Mouse (Mus musculus) cortical plate, adult 2 months (tissue): ENCODE data around the gene Tgif2. TPM values are rescaled to one million over a fixed set of nuclear protein-coding genes. Genes with fewer than 3 reads are reported as not detected.
"Not testable (repeated sequence)": the region's sequence is repeated elsewhere in the genome, so short reads cannot be mapped to it uniquely, and the experiment has no call there.

Experiments
- H3K27ac ChIP-seq: fragments of 200-500 bp; 2 replicates; pipeline ENCODE4 v1.5.1; 2012; ENCODE audit warnings: low read length, control low read depth, inconsistent platforms; ENCODE audit not compliant: insufficient read depth
- H3K4me1 ChIP-seq: fragments of 200-500 bp; 2 replicates; pipeline ENCODE4 v1.6.1; 2011; ENCODE audit warnings: low read length; ENCODE audit not compliant: control insufficient read depth, insufficient read depth
- H3K4me3 ChIP-seq: fragments of 200-500 bp; 2 replicates; pipeline ENCODE4 v1.5.1; 2011; ENCODE audit warnings: mild to moderate bottlenecking, low read length, control low read depth; ENCODE audit not compliant: insufficient read depth
- CTCF ChIP-seq: fragments of 200-500 bp; IDR thresholded peaks from 2 replicates; pipeline ENCODE4 v1.5.1; 2011; ENCODE audit warnings: mild to moderate bottlenecking, control low read depth, low read length; ENCODE audit not compliant: insufficient read depth; ENCODE audit errors: extremely low read depth
- POLR2A ChIP-seq: fragments of 200-500 bp; IDR thresholded peaks from 2 replicates; pipeline ENCODE4 v1.6.1; 2011; ENCODE audit warnings: mild to moderate bottlenecking, low read length, control low read depth; ENCODE audit not compliant: insufficient read depth; ENCODE audit errors: extremely low read depth
- polyA plus RNA-seq: library from polyadenylated mRNA; depleted of rRNA; stranded (reverse); fragments of >200 nt; gene quantifications from 2 replicates; pipeline ENCODE4 v1.2.3, GENCODE M21; 2012

The Tgif2 gene
- polyA plus RNA-seq, 1 experiment, result 1.7 TPM

GRCm38 (mm10) chr2:156870519-156870918 is 30.7 kb downstream of the Tgif2 start:
- TF ChIP-seq CTCF (no peak), POLR2A (no peak)
- no peak overlapping the region for H3K4me3 ChIP-seq
- peaks cover under 1% of the 10 kb centered on the region; the same call in 1 of the 2 replicates for H3K4me1 ChIP-seq
- H3K27ac ChIP-seq, result no peak overlapping the region

- TF ChIP-seq CTCF (peak; percentile 76), POLR2A (no peak)
- no peak overlapping the region for H3K4me3 ChIP-seq
- H3K27ac ChIP-seq, result no peak overlapping the region
- no peaks in the 10 kb centered on the region for H3K4me1 ChIP-seq
Measured at GRCm38 (mm10) chr2:156873629-156874028, 33.8 kb downstream of the Tgif2 start.

DNA sequence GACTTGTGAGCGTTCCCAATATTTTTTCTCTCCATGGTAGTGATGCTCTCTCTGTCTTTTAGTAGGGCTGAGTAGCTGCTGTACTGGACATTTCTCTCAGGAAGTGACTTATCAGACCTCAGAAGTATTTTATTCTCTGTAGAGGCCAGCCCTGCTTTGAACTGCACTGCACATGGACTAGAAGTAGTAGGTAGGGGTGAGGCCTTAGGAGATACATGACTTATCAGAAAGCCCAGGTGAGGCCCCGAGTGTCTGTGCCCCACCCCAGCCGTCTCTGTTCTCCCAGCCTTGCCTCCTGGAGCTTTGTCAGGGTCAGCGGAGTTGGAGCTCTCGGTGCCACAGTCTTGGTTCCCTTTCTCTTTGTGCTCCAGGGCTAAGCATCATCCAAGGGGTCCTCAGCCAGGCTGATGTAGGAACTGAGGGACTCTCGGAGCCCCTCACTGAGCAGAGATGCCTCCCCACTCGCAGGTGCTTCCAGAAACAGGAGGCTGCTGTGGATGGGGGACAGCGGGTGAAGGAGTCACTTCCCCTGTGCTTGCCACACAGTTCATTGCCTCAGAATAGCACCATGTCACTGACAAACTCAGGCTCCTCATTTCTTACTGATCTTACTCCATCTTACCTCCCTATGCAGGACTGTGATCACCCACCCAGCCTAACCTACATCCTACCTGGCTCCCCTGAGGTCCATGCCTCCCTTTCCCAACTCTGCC is 34.4 kb downstream of the Tgif2 start:
- no peak for TF ChIP-seq POLR2A
- no peak for TF ChIP-seq CTCF
- no peak overlapping the region for H3K27ac ChIP-seq
- no peak overlapping the region for H3K4me3 ChIP-seq
- no peaks in the 10 kb centered on the region for H3K4me1 ChIP-seq

DNA sequence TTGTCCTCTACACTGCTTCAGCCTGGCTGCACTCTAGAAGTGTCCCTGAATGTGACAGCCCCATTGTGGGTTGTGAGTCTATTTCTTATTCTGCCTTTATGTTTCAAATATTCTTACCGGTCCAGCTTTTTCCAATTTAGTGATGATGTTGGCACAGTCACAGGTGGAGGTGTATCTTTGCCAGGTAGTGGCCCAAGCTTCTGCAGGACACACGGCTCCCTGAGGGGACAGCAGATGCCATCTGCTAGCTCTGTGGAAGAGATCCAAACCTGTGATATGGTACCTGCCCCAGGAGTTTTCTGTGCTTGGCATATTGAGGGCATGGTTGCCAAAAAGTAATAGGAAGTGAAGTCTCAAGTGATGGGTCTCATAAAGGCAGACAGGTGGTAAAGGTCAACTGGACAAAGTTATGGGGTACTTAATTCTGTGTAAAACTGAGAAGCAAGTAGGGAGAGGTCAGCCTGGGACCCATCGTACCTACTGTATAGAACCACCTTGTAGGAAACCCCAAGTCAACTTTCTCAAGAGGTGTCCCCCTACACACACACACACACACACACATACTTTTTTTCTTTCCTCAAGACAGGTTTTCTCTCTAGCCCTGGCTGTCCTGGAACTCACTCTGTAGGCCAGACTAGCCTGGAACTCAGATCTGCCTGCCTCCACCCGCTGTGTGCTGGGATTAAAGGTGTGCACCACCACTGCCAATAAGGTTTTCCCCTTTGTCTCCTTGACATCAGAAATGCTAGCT is 35.1 kb downstream of the Tgif2 start:
- Histone ChIP-seq H3K4me3 (no peak overlapping the region), H3K4me1 (no peaks in the 10 kb centered on the region), H3K27ac (no peak overlapping the region)
- TF ChIP-seq CTCF, result no peak
- no peak for TF ChIP-seq POLR2A

DNA sequence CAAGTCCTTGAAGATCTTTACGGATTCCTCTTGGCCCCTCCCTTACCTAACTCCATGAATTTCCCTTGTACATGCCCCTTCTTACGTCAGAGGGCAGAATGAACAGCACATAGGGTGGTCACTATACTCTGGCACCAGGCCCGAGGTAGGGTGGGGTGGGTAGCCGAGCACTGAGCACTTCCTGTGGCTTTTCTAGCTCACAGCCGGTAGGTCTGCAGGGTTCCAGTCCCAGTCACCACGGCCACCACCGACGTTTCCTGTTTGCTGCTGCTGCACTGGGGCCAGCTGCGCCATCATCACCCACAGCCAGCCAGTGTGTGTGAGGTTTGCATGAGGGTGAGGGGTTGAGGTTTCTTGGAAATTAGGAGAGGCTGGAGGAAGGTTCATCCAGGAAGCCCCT is 37.9 kb downstream of the Tgif2 start:
- H3K4me1 ChIP-seq, result no peaks in the 10 kb centered on the region
- TF ChIP-seq POLR2A (no peak), CTCF (no peak)
- H3K27ac ChIP-seq, result no peak overlapping the region
- H3K4me3 ChIP-seq, result no peak overlapping the region

- H3K27ac ChIP-seq, result no peak overlapping the region
- no peak overlapping the region for H3K4me3 ChIP-seq
- TF ChIP-seq CTCF, result no peak
- TF ChIP-seq POLR2A, result no peak
- H3K4me1 ChIP-seq, result no peaks in the 10 kb centered on the region
Measured at GRCm38 (mm10) chr2:156879541-156879940, 39.7 kb downstream of the Tgif2 start.

- Histone ChIP-seq H3K4me1 (no peaks in the 10 kb centered on the region), H3K27ac (no peak overlapping the region), H3K4me3 (no peak overlapping the region)
- TF ChIP-seq POLR2A (no peak), CTCF (no peak)
Measured at GRCm38 (mm10) chr2:156882431-156883001, 42.7 kb downstream of the Tgif2 start.

DNA sequence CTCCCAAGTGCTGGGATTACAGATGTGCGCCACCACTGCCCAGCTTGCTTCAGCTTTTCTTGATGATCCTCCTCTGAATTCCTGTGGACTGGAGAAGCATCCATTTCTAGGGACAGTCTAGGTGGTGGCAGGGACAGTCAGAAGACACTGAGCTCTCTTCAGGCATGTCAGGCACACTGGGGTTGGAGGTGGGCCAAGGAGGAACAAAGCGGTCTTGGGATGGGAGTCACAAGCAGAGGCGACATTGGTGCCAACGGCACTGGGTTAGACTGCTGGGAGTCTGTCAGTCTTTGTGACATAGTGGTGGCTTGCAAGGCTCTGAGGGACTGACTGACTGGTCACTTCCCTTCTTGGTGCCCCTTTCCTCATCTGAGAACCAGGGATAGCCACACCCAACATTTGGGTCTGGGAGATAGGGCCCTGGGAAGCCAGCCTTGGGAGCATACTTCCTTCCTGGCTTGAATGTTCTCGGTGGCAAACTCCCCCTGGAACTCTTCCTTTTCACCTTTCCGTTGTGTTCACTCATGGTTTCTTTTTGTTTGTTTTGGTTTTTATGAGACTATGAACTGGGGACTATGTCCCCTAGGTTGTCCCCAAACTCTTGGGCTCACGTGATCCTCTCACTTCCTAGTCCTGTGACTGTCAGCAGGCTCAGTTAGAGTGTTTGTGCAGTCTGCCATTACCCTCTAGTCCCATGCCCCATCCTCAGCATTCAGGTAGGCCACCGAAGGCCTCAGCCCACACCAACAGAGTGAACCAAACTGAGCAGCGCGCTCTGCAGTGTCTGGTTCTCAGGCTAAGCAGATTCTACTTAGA is 44.8 kb downstream of the Tgif2 start:
- H3K4me3 ChIP-seq, result no peak overlapping the region
- no peak for TF ChIP-seq CTCF
- TF ChIP-seq POLR2A, result no peak
- H3K27ac ChIP-seq, result no peak overlapping the region
- no peaks in the 10 kb centered on the region for H3K4me1 ChIP-seq

DNA sequence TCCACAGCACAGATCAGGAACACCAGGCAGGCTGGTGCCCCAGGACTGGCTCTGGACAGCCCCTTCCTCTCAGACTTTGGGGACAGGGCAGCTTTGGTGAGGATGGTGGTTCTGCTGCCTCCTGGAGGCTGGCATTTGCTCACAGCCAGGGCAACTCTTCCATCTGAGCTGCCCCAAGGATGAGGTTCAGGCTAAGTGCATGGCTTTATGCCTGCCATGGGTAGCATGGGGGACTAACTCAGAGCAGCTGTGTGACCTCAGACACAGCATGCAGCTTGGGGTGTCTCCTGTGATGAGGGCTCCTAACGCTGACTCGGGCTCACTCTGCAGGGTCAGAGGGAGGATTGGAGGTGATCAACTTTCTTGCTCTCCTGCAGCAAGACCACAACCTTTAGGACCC is 45.9 kb downstream of the Tgif2 start:
- not testable (repeated sequence) for H3K27ac ChIP-seq, H3K4me1 ChIP-seq, H3K4me3 ChIP-seq
